In genomic region chr5:52524207-52524606, GRCm38 (mm10) we compare ENCODE assay signal across 9 mouse cellular contexts. TPM values are rescaled to one million over a fixed set of nuclear protein-coding genes. Genes with fewer than 3 reads are reported as not detected.
A peak's percentile ranks its signal among the peaks of the same experiment; 100 is the strongest.
DNase-seq lines count a peak whose midpoint lies in the region; ATAC-seq and TF ChIP-seq lines count a peak whose summit lies in the region.
"Had no signal": no experiment of that assay in that cellular context is flagged by ENCODE, and none has a peak within 500 bp of the region (broad histone marks: within the 10 kb centered on the region; RNA-seq: fewer than 3 reads in every experiment).

No protein-coding gene starts in this region.

- TF ChIP-seq EP300 in stomach, postnatal 0 days (optimal IDR thresholded peaks at IDR 0.05): no peak

- TF ChIP-seq POLR2A in limb, embryonic 14.5 days (IDR thresholded peaks at IDR 0.05; ENCODE audit: borderline replicate concordance, extremely low read depth, insufficient read depth, insufficient read length): no peak

- H3K9me3 ChIP-seq in limb, embryonic 11.5 days (ENCODE audit: control insufficient read depth, low read length): no peaks in the 10 kb centered on the region
- no peaks in the 10 kb centered on the region for H3K9me3 ChIP-seq in limb, embryonic 10.5 days (replicated peaks)
- H3K9me3 ChIP-seq in hindbrain, embryonic 15.5 days: no peaks in the 10 kb centered on the region
- no peaks in the 10 kb centered on the region for H3K9me3 ChIP-seq in limb, embryonic 14.5 days (ENCODE audit: control insufficient read depth, low read length)
- H3K9me3 ChIP-seq in stomach, postnatal 0 days (ENCODE audit: control insufficient read depth, low read length): no peaks in the 10 kb centered on the region

- no peak overlapping the region for H3K9ac ChIP-seq in limb, embryonic 11.5 days (ENCODE audit: low read length)
- H3K9ac ChIP-seq in hindbrain, embryonic 15.5 days: no peak overlapping the region
- H3K9ac ChIP-seq in limb, embryonic 14.5 days (ENCODE audit: low read depth, low read length, severe bottlenecking): no peak overlapping the region
- H3K9ac ChIP-seq in stomach, postnatal 0 days (ENCODE audit: low read length): no peak overlapping the region
- H3K9ac ChIP-seq: limb, embryonic 13.5 days had no signal

- H3K4me1 ChIP-seq in limb, embryonic 11.5 days (ENCODE audit: control insufficient read depth, insufficient read depth, low read length): no peaks in the 10 kb centered on the region
- no peaks in the 10 kb centered on the region for H3K4me1 ChIP-seq in limb, embryonic 10.5 days
- H3K4me1 ChIP-seq in hindbrain, embryonic 15.5 days (replicated peaks): no peaks in the 10 kb centered on the region
- H3K4me1 ChIP-seq in limb, embryonic 14.5 days (ENCODE audit: control insufficient read depth, insufficient read depth, low read length): no peaks in the 10 kb centered on the region
- no peaks in the 10 kb centered on the region for H3K4me1 ChIP-seq in stomach, postnatal 0 days (replicated peaks; ENCODE audit: control insufficient read depth, insufficient read depth)
- H3K4me1 ChIP-seq: limb, embryonic 13.5 days had no signal

- DNase-seq in limb, embryonic 11.5 days (ENCODE audit: low spot score): peak; percentile 28
- no peak for DNase-seq in limb, embryonic 10.5 days (ENCODE audit: low spot score)
- peak; percentile 48 for DNase-seq in embryo, embryonic 11 days
- peak; percentile 51 for DNase-seq in limb, embryonic 14.5 days (ENCODE audit: low spot score)
- DNase-seq in stomach, postnatal 0 days (ENCODE audit: low spot score): no peak
- no peak for DNase-seq in adrenal gland, postnatal 4 days (ENCODE audit: low spot score in 2 of 2)

- H3K4me2 ChIP-seq in limb, embryonic 11.5 days (ENCODE audit: low read depth, severe bottlenecking): no peak overlapping the region
- no peak overlapping the region for H3K4me2 ChIP-seq in hindbrain, embryonic 15.5 days
- no peak overlapping the region for H3K4me2 ChIP-seq in limb, embryonic 14.5 days (replicated peaks; ENCODE audit: low read depth, low read length, severe bottlenecking)
- H3K4me2 ChIP-seq in stomach, postnatal 0 days (replicated peaks; ENCODE audit: low read depth): no peak overlapping the region
- H3K4me2 ChIP-seq: limb, embryonic 13.5 days had no signal

- H3K36me3 ChIP-seq in limb, embryonic 11.5 days (ENCODE audit: control insufficient read depth, insufficient read depth, low read length): no peaks in the 10 kb centered on the region
- H3K36me3 ChIP-seq in limb, embryonic 10.5 days: no peaks in the 10 kb centered on the region
- H3K36me3 ChIP-seq in hindbrain, embryonic 15.5 days: no peaks in the 10 kb centered on the region
- no peaks in the 10 kb centered on the region for H3K36me3 ChIP-seq in limb, embryonic 14.5 days (ENCODE audit: control insufficient read depth, insufficient read depth, low read length)
- no peaks in the 10 kb centered on the region for H3K36me3 ChIP-seq in stomach, postnatal 0 days (ENCODE audit: control insufficient read depth, insufficient read depth, low read length)
- H3K36me3 ChIP-seq: limb, embryonic 13.5 days had no signal

- H3K27me3 ChIP-seq in limb, embryonic 11.5 days (ENCODE audit: control insufficient read depth, insufficient read depth, low read length): no peaks in the 10 kb centered on the region
- no peaks in the 10 kb centered on the region for H3K27me3 ChIP-seq in limb, embryonic 10.5 days (ENCODE audit: low read depth, poor library complexity, severe bottlenecking)
- H3K27me3 ChIP-seq in hindbrain, embryonic 15.5 days: no peaks in the 10 kb centered on the region
- no peaks in the 10 kb centered on the region for H3K27me3 ChIP-seq in limb, embryonic 14.5 days (ENCODE audit: control insufficient read depth, insufficient read depth, low read length)
- no peaks in the 10 kb centered on the region for H3K27me3 ChIP-seq in stomach, postnatal 0 days (ENCODE audit: control insufficient read depth, insufficient read depth, low read length)
- H3K27me3 ChIP-seq: limb, embryonic 13.5 days had no signal

- 48% methylated on average over 3 of the region's 3 CpGs for WGBS in limb, embryonic 11.5 days
- WGBS in limb, embryonic 10.5 days: 47% methylated on average over 3 of the region's 3 CpGs
- WGBS in hindbrain, embryonic 15.5 days: 53% methylated on average over 3 of the region's 3 CpGs
- 45% methylated on average over 3 of the region's 3 CpGs for WGBS in limb, embryonic 14.5 days
- 61% methylated on average over 3 of the region's 3 CpGs for WGBS in stomach, postnatal 0 days

- ATAC-seq in limb, embryonic 11.5 days (ENCODE audit: insufficient number of reproducible peaks, low FRiP score, low TSS enrichment, low read depth): no peak
- peak; percentile 54; the same call in 1 of the 2 replicates for ATAC-seq in hindbrain, embryonic 15.5 days (ENCODE audit: low FRiP score, low read depth)
- no peak for ATAC-seq in limb, embryonic 14.5 days (ENCODE audit: low FRiP score, low read depth)
- ATAC-seq in stomach, postnatal 0 days (ENCODE audit: low FRiP score, low TSS enrichment): peak; percentile 42; the same call in 1 of the 2 replicates
- ATAC-seq in activated CD4-positive, CD25-positive, alpha-beta regulatory T cell, adult 4 months: no peak

- H3K27ac ChIP-seq in limb, embryonic 11.5 days (replicated peaks; ENCODE audit: low read depth, low read length): no peak overlapping the region
- no peak overlapping the region for H3K27ac ChIP-seq in limb, embryonic 10.5 days
- H3K27ac ChIP-seq in hindbrain, embryonic 15.5 days (replicated peaks): no peak overlapping the region
- H3K27ac ChIP-seq in limb, embryonic 14.5 days (replicated peaks; ENCODE audit: low read depth, low read length): no peak overlapping the region
- no peak overlapping the region for H3K27ac ChIP-seq in stomach, postnatal 0 days (replicated peaks)
- H3K27ac ChIP-seq: limb, embryonic 13.5 days had no signal

- TF ChIP-seq CTCF in stomach, postnatal 0 days (IDR thresholded peaks at IDR 0.05; ENCODE audit: low read depth): peak; percentile 79

- no peak overlapping the region for H3K4me3 ChIP-seq in limb, embryonic 11.5 days (ENCODE audit: low read depth, low read length)
- H3K4me3 ChIP-seq in limb, embryonic 10.5 days: no peak overlapping the region
- no peak overlapping the region for H3K4me3 ChIP-seq in hindbrain, embryonic 15.5 days
- H3K4me3 ChIP-seq in limb, embryonic 14.5 days (replicated peaks; ENCODE audit: low read length): no peak overlapping the region
- H3K4me3 ChIP-seq in stomach, postnatal 0 days (ENCODE audit: low read depth, low read length): no peak overlapping the region
- H3K4me3 ChIP-seq: limb, embryonic 13.5 days had no signal

RNA-seq across cellular contexts. Expression of gene Lgi2, which starts 42.1 kb away (rescaled TPM):
- 0.79 and 1.2 TPM in 2 replicates for polyA plus RNA-seq in limb, embryonic 11.5 days (2014; fragmentation: Nextera tagmentation; extraction: Ambion mirVana)
- 0.88 and 1.1 TPM in 2 replicates for polyA plus RNA-seq in limb, embryonic 10.5 days (2016; fragmentation: Nextera tagmentation; extraction: Ambion mirVana)
- polyA plus RNA-seq in hindbrain, embryonic 15.5 days (2015; fragmentation: Nextera tagmentation; extraction: Ambion mirVana): 5.2 and 5.7 TPM in 2 replicates
- 6.9 and 7.3 TPM in 2 replicates for polyA plus RNA-seq in limb, embryonic 14.5 days (2012; rRNA removed)
- polyA plus RNA-seq in limb, embryonic 14.5 days (2014; fragmentation: Nextera tagmentation; extraction: Ambion mirVana): 3.6 and 3.7 TPM in 2 replicates
- 4.8 and 5.5 TPM in 2 replicates for polyA plus RNA-seq in stomach, postnatal 0 days (2015; fragmentation: Nextera tagmentation; extraction: Ambion mirVana)
- total RNA-seq in adrenal gland, postnatal 4 days (2021): 1 to 10 TPM; 3.7 to 4.4 TPM
- polyA plus RNA-seq in activated CD4-positive, CD25-positive, alpha-beta regulatory T cell, adult 4 months (2017; shearing (Covaris generic)): not detected

RNA-seq across cellular contexts. Expression of gene Ccdc149, which starts 52.9 kb away (rescaled TPM):
- polyA plus RNA-seq in limb, embryonic 11.5 days (2014; fragmentation: Nextera tagmentation; extraction: Ambion mirVana): 0.68 and 0.98 TPM in 2 replicates
- polyA plus RNA-seq in limb, embryonic 10.5 days (2016; fragmentation: Nextera tagmentation; extraction: Ambion mirVana): 0.23 and 0.64 TPM in 2 replicates
- 13.2 and 14.3 TPM in 2 replicates for polyA plus RNA-seq in hindbrain, embryonic 15.5 days (2015; fragmentation: Nextera tagmentation; extraction: Ambion mirVana)
- polyA plus RNA-seq in limb, embryonic 14.5 days (2012; rRNA removed): 1.4 and 1.6 TPM in 2 replicates
- polyA plus RNA-seq in limb, embryonic 14.5 days (2014; fragmentation: Nextera tagmentation; extraction: Ambion mirVana): 2.0 and 2.7 TPM in 2 replicates
- polyA plus RNA-seq in stomach, postnatal 0 days (2015; fragmentation: Nextera tagmentation; extraction: Ambion mirVana): 3.4 and 3.7 TPM in 2 replicates
- 1 to 10 TPM; 7.9 to 8.2 TPM for total RNA-seq in adrenal gland, postnatal 4 days (2021)
- polyA plus RNA-seq in activated CD4-positive, CD25-positive, alpha-beta regulatory T cell, adult 4 months (2017; shearing (Covaris generic)): not detected

Comparison
In these comparisons a context has a peak if more than half of its experiments do, and no peak if none do; other contexts are left out.
1. DNase-seq: peak in limb, embryonic 11.5 days (single experiment), embryo, embryonic 11 days (single experiment) and limb, embryonic 14.5 days (single experiment); none in limb, embryonic 10.5 days (single experiment), stomach, postnatal 0 days (single experiment) and adrenal gland, postnatal 4 days (0 of 2).
2. ATAC-seq: peak in hindbrain, embryonic 15.5 days (single experiment) and stomach, postnatal 0 days (single experiment); none in limb, embryonic 11.5 days (single experiment), limb, embryonic 14.5 days (single experiment) and activated CD4-positive, CD25-positive, alpha-beta regulatory T cell, adult 4 months (single experiment).